Mouse (Mus musculus) thymus, postnatal 0 days (tissue): Measurements from ENCODE around the gene Tomm70a. TPM values are rescaled to one million over a fixed set of nuclear protein-coding genes. Genes with fewer than 3 reads are reported as not detected.
A peak's percentile ranks its signal among the peaks of the same experiment; 100 is the strongest.
"Not testable (repeated sequence)": the region's sequence is repeated elsewhere in the genome, so short reads cannot be mapped to it uniquely, and the experiment has no call there.

Source experiments
- DNase-seq: peaks from one replicate; pipeline ENCODE4 v3.0.0-alpha.2; 2015; ENCODE audit warnings: low spot score
- polyA plus RNA-seq: library from polyadenylated mRNA; unstranded; fragments of >200 nt; fragmentation: Nextera tagmentation; extraction: Ambion mirVana; gene quantifications from 2 replicates; pipeline ENCODE4 v1.2.1, GENCODE M21; 2015

The Tomm70a gene
- polyA plus RNA-seq, 1 experiment from 2014 or later = 42.4 TPM

DNA sequence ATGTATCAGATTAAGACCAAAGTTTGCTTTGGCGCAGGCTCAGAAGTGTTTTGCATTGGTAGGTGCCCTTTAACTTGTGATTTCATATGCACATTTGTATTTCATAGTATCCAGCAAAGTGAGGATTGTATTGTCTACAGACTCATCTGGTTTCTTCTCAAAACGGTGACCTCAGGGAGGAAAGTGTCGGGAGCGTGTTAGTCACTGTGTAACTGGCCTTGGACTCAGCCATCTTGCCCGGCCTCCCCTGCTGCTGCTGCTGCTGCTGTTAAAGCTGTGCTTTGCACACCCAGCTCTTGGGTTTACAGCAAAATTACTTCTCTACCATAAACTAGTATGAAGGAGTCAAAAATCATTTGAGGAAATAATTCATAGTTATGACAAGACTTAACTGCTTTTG lies 23.2 kb downstream of the Tomm70a start:
- no peak for DNase-seq

DNA sequence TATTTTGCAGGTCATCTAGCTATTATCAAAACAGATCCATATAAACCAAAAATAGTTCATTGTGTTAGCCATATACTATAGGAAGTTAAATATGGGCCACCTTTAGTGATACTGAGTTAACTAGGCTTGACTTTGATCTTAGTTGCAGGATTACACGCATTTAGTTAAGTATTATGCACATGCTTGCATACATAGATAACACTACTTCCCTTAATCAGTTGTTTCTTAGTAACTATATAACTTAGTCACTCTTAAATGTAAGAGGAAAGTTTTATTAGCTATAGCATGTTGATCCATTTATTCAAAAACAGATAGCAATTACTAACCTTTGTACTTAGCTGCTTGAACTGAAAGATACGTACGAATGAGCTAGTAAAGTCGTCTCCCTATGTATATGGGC lies 29.9 kb downstream of the Tomm70a start:
- DNase-seq = no peak

DNA sequence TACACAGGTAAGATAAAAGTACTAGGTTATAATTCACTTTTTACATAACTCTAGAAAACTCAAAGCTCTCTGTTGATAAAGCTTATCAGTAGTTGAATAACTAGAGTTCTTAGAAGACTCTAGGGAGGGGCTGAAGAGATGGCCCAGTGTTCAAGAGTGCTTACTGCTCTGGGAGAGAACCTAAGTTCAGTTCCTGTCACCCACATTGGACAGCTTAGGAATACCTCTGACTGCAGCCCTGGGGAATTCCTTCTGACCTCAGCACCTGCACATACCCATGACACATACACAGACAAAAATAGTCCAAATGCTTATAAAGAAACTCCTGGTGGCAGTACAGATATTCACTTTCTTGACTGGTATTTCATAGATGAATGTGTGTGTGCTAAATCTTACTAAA lies 34.4 kb downstream of the Tomm70a start:
- DNase-seq = no peak

DNA sequence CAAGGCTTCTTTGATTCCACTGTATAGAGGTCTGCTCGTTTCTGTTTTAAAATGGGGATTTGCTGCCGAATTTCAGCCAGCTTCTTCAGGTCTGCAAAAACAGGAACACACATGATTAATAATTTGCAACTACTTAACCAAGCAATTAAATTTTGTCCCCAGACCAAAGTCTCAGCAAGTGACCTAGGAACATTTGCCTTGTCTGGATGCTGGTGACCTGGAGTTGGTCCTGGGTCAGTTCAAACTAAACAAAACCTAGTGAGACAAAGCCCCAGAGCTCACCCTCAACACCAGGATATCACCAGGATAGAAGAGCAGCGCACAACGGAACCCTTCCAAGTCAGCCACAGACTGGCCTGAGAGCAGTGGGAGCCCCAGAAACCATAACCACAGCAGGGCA lies 35.6 kb downstream of the Tomm70a start:
- DNase-seq = no peak

DNA sequence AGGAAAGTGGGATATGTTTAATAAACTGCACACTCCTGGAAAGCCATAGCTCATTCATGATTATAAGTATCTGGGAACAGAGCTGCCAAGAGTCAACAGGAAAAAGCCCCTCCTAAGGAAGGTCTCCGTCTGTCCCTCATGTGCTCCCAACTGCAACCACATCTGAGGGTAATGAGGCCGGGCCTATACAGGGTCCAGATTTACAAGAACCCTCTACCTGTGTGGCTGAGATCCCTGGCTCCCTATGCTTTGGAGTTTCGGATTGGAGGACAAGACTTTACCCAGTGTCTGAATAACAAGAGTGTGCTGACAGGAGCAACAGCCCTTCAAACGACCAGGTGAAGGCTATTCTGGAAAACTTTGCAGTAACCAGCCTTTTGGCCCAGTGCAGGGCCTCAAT lies 36.2 kb downstream of the Tomm70a start:
- DNase-seq = no peak

DNA sequence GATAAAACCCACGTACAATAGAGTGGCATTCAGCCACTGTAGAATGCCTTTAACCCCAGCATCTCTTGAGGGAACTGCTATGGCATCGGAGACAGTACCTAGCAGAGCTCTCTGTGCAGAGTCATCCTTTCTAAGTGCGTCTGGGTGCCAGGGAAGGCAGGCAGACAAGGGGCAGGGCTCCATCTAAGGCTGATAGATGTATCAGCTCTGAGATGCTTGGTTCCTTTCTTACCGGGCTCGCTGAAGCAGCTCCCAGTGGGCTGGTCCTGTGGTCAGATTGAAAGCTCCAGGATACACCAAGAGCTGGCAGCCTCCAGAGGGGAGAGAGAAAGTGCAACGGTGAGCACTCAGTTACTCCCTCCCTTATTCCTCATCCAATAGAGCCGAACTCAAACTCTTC lies 38.3 kb downstream of the Tomm70a start:
- DNase-seq = no peak

DNA sequence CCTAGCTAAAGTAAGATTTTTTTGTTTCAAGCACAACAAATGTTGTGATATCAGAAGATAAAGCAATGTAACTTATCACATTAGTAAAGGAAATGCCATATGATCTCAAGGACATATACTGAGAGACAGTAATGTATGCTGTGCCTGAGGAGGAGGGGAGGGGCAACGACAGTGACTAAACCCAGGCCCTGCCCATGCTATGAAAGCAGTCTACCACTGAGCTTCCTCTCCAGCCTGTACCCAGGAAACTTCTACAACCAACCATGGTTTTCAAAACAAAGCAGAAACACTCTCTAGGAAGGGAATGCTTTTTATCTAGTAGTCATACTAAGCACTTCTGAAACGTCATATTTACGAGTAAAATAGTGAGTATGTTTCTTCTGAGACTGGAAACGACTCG lies 41.3 kb downstream of the Tomm70a start:
- no peak for DNase-seq

DNA sequence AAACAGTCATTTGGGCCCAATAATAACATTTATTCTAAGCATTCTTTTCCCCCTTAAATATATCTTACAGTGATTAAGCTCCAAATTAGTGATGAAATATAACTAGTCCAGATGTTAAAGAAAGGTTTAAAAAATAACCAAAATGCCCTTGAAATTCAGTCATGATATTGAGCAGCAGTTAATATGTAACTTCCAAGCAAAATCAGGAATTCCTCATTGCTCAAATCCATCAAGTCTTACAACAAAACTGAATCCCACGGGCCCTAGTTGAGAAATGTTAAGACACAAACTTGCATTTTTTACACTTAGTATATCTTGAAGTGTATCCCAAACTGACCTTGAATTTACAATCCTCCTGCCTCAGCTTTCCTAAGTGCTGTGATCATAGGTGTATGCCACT lies 42.2 kb downstream of the Tomm70a start:
- DNase-seq = no peak

DNA sequence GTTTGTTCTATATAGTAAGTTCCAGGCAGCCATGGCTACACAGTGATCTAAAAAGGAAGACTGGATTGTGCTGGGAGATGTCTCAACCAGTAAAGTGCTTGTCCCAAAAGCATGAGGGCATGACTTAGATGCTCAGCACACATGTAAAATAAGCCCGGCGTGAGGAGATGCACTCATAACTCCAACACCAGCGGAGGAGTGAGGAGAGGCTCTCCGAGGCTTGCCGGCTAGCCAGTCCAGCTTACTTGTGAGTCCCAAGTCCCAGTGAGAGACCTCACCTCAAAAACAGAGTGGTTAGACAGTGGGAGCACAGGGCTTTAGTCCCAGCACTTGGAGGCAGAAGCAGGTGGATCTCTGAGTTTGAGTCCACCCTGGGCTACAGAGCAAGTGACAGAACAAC lies 43.7 kb downstream of the Tomm70a start:
- DNase-seq = no peak

DNA sequence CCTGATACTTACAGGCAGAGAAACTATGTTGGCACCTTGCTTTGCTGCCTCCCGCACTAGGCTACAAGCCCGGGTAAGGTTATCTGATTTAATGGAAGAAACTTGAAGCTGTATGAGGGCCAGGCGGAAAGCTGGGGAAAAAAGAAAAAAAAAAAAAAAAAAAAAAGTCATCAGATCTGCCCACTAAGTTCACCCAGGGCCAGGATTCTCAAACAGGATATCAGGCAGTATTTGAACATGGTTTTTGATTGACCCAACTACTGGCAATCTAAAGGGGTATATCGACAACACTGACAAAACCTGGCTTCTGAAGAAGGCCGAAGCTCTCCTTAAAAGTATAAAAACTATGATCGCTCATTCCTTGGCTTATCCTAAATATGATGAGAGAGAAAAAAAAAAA lies 44.6 kb downstream of the Tomm70a start:
- no peak for DNase-seq

DNA sequence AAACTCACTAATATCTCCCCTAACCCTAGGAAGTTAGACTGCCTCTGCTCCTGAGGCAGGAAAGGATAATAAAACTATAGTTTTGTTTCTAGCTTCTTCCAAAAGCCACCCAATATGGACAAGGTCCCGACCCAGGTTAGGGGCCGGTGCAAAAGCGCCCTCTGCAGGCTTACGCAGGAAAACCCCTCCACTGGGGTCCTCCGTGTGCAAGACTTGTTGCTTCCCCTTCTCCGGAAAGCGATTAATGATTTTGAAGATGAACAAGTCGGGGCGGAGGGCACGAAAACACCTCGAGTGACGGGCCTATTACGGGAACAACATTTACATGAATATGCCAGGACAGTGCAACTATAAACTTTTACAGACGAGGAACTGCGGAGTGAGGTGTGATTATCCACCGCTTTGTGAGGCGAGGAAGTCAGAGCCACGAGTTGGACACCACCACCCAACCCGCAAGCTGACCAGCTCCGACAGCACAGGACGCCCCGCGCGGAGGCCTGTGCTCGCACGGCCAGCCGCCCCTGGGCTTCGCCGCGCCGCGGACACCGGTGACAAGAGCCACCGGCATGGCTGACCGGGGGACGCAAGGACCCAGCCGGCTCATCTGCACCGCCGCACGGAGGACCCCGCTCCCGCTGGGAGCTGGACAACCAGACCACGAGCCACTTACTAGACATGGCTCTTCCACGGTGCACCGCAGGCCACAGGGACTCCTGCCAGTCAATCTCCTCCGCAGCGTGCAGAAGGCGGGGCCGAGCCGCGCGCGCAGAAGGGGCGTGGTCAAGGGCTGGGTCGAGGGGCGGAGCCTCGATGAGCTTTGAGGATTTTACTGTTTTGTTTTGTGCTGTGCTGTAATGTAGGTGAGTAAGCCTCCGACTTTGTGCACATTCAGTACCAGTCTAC lies 45.4 kb downstream of the Tomm70a start, which contains the start of gene Nit2:
Nit2 (minus strand) TSS at position 731 of the 903 bp plus-strand sequence.
- peak; percentile 92 for DNase-seq

DNA sequence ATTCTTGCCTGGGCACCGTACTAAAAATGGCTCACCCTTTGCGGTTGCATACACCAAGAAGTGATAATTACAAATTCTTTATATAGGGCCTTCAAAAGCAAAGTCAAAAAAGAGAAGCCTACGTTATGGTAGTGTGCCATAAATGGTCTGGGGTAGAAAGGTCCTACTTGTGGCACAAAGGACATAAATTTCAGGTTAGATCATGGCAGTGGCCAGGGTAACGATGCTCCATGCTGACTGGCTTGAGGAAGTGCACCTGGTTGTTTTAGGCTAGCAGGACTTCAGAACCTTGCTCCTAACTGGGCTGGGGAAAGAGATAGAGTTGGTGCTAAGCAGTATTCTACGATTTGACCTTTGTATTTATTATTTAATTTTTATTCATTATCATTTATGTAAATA lies 46.0 kb downstream of the Tomm70a start:
- DNase-seq = no peak

DNA sequence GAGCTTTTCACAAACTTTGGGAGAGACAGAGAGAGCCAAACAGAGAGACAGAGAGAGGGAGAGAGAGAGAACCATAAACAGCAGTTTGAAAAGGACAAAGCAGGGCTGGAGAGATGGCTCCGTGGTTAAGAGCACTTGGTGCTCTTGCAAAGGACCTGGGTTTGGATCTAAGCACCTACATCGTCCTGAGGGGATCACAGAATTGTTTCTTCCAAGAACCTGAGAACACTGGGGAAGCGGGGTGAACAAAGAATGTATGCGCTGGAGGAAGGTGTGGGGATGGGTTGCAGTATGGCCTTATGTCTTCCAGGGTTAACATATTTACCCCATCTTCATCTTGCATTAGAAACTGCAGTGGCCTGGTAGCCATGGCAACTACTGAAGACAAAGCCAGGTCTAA lies 46.7 kb downstream of the Tomm70a start:
- no peak for DNase-seq

DNA sequence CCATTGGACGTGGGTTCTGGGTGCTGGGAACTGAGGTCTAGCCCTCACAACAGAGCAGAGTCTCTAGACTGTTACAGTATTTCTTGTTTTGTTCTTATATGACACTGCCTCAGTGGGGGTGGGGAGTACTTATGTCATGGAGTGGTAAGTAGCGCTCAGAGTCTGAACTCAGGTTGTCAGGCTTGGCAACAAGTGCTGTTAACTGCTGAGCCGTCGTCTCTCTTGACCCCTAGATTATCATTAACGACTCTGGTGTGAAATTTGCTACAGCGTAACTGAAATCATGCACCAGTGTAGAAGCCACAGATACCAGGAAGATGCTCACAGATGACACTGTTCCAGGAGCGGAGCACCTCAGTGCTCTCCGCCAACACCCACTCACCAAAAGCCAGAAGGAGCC lies 49.7 kb downstream of the Tomm70a start:
- no peak for DNase-seq

DNA sequence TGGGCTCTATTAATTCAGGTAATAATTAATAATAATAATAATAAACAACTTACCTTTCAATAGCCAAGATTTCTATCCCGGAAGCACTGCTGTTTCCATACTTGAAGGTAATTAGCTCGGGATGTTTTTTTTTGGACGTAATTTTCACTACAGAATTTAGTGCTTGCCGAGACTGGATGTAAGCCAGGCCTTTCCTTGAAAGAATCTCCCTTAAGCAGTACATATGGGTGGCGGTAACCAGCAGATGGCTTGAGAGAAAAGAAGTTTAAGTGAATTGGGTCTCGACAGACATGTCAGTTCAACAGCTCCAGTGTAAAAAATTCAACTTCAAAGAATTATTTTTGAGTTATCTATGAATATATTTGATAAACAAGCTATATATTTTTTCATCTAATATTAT lies 50.1 kb downstream of the Tomm70a start:
- no peak for DNase-seq

DNA sequence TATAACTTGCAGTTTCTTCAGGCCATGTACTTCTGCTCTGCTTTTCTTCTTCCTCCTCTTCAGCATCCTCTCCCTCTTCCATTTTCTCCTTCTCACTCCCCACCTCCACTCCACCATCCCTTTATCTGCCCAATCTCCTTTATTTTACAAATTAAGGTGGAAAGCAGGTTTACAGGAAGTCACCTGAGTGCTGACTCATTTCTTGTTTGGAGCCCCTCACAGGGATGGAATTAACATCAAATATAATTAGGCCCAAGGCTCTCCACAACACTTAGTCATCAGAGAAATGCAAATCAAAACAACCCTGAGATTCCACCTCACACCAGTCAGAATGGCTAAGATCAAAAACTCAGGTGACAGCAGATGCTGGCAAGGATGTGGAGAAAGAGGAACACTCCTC lies 53.0 kb downstream of the Tomm70a start:
- DNase-seq = not testable (repeated sequence)

DNA sequence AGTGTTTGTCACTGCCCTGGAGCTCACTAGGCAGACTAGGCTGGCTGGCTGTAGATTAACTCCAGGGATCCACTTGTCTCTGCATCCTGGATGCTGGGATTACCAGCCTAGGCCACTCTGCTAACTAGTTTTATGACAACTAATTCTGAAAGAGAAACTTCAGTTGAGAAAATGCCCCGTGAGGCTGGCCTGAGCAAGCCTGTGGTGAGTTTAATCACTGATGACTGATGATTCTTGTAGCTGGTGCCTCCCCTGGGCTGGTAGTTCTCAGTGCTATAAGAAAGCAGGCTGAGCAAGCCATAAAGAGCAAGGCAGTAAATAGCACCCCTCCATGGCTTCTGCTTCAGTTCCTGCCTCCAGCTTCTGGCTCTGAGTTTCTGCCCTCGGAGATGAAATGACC lies 54.2 kb downstream of the Tomm70a start:
- no peak for DNase-seq

DNA sequence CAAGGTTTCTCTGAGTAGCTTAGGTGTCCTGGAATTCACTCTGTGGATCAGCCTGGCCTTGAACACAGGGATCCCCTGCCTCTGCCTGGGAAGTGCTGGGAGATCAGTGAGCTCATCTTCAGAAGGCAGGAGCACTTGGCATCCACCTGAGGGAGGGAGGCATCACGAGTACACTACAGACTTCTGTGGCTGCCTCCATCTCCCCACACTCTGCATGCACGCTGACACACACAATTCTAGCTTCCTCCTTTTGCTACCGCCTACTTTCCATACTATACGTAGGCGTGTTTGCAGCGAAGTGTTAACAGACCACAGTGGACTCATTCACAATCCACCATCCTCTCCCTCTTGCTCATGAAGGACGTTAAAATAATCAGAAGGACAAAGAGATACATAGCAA lies 54.8 kb downstream of the Tomm70a start:
- no peak for DNase-seq

DNA sequence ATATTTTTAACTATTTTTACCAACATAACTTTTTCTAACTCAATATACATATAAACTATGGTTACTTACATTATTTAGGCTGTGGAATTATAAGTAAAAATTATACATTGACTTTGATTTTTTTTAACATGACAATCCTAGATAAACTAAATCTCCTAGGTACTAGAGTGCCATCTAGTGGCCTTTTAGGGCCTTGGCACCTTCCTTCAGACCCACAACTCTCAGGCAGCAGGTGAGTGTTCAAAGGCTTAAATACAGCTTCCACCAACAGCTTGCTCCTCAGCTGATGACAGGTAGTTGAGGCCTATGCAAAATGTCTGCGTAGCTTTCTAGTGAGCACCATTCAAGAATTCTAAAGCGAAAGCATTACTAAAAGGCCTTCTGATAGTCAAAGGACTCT lies 55.8 kb downstream of the Tomm70a start:
- DNase-seq = peak; percentile 72

DNA sequence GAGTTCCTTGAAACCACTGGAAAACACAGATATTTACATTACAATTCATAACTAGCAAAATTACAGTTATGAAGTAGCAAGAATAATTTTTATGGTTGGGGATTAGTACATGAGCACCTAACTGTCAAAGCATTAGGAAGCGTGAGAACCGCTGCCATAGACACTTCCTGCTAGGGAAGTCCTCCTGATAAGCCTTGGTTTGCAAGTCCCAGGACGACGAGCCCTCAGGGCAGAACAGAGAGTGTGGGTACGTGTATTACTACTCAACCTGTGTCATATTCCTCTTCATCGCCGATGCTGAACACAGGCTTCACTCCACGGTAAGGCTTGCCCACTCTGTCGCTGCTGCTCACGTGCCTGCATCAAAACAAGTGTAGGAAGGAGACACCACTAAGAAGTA lies 56.2 kb downstream of the Tomm70a start:
- no peak for DNase-seq

DNA sequence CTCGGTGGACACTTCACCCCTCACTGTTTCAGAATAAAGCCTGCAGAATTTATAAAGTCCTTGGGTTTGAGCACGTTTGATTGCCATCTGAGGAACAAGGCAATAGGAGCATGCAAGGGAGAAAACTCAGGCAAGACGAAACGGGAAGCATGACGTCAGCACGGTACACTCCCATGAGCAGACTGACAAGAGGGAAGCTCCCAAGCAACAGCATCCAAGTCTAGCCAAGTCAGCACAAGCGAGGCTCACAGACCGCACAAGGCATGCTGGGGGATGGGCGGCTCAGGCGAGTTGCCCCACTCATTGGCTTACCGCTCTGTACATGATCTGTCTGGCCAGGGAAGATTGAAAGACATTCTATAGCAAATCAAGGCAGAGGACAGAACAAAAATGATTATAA lies 59.7 kb downstream of the Tomm70a start:
- DNase-seq = no peak

DNA sequence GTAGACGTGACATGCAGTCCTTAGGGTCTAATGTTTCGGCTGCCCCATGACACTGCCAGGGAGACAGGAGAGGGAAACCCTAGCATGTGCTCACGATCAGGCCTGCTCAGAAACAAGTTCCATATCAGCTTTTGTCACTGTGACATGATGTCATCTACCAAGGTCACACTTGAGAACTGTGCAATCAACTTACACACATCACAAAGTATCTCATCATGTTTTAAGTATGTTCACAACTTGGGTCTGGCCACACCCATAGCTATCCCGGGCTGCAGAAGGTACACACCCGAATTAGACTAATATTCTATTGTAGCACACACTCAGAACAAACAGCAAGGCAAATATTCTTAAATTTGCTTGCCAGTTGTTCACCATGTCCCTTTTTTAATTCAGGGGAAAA lies 60.5 kb downstream of the Tomm70a start:
- DNase-seq = no peak

DNA sequence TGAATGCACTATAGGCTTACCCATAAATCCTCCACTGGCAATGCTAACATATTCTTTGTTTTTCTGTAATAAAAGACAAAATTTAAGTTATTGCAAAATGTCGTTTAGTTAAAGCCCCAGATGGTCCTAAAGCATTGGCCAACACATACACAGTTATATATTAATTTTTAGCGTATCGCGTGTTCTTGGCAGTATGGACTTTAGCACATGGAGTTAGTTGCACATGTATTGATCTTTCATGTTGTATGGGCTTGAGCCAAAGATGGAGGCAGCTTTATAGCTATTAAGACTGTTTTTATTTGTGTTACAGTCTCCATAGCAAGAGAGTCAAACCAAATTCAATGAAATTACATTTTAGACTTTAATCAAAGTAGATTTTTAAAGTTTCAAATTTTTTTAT lies 65.1 kb downstream of the Tomm70a start:
- no peak for DNase-seq

DNA sequence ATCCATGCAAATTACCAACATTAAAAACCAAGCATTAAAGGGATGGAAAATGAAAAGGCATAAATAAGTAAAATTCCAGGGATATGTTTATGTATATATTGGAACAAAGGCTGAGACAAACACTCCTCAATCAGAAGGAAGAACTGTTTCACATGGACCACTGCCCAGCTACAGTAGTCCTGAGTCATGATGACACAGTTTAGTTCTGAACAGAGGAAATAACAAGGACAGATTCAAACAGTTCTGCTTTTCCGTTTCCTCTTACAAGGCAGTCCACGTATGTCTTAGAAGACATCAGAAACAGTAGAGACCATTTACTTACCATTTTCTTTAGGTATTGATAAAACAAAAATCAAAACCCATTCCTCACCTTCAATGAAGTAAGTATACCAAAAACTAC lies 68.0 kb downstream of the Tomm70a start:
- DNase-seq = no peak
